Mouse (Mus musculus): ENCODE results near the gene Hdac2.

DNA sequence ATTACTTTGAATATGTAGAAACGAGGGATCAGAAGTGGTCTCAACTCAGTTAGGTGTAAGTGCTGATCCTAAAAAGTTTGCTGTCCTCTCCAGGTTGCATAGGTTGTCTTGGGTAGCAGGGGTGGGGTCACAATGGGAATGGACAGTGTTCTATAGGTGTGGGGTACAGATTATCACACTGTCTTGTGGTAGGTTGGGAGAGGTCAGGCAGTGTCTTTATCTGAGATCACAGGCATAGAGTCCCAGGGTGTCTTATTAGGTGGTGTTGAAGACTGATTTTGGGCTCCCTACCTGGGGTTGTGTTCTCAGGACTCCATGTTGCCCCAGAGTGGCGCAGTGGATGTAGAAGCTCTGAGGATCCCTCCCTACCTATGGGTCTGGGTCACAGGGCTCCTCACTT is 17.8 kb downstream of the Hdac2 start:
- TF ChIP-seq JUN (IDR thresholded peaks at IDR 0.05; ENCODE audit: insufficient read depth, low read depth, low read length) (no peak), MAFK (IDR thresholded peaks at IDR 0.05; ENCODE audit: insufficient replicate concordance, low read length) (no peak), CTCF (conservative IDR thresholded peaks at IDR 0.05 in 1 of 2, IDR thresholded peaks at IDR 0.05 in 1 of 2; ENCODE audit: low read depth in 2 of 2, low read length in 2 of 2) (no peak), HCFC1 (IDR thresholded peaks at IDR 0.05; ENCODE audit: low read depth, low read length) (no peak), UBTF (IDR thresholded peaks at IDR 0.05; ENCODE audit: low read depth, low read length) (no peak), POLR2A (IDR thresholded peaks at IDR 0.05; ENCODE audit: low read depth, low read length) (no peak), MYC (IDR thresholded peaks at IDR 0.05; ENCODE audit: low read depth, low read length) (no peak), USF1 (IDR thresholded peaks at IDR 0.05; ENCODE audit: low read depth, low read length) (no peak), MAZ (IDR thresholded peaks at IDR 0.05; ENCODE audit: low read depth, low read length) (no peak), CHD2 (IDR thresholded peaks at IDR 0.05; ENCODE audit: low read length) (no peak)

All from CH12.LX (cell line).